Mouse (Mus musculus): Measurements from ENCODE around the gene Blnk.

DNA sequence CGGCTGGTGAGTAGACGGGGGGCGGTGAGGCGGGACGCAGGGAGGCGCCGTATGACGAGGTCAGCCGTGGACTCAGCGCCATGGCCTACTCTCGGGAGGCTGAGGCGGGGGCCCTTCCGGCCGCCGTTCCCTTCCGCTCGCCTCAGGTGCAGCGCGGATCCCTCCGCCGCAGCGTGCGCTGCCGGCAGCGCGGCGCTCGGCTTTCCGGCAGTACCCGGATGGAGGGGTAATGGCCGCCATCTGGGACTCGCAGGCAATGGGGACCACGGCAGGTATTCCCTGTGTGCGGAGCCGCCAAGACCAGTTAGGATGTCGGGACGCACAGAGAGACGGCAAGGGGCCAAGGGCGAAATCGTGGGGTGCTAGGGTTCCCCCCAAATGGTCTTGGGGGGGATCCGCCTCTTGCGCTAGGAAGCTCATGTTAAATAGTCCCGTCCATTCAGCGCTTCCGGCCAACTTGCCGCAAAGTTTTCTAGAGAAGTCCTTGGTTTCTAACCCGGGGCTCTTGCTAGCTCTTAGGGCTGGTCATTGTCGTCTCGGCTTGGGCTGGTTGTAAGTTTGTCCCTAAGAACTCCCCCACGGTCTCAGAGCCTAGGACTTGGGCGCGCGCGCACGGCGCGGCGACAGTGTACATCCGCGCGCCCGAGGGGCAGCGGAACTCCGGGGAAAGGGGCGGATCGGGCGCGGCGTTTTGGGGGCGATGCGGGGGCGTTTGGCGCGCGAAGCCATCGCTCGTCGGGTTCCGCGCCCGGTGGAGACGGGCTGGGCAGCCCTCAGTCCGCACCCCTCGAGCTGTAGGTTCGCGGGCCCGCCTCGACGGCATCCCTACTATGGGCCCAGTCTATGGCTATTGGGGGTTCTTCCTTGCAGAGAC, 99.6 kb downstream of the Blnk start, which contains the start of gene Zfp518a:
- TF ChIP-seq CTCF (IDR thresholded peaks at IDR 0.05; ENCODE audit: control insufficient read depth, insufficient read depth, insufficient replicate concordance, low read depth, low read length) (no peak), POLR2A (IDR thresholded peaks at IDR 0.05; ENCODE audit: control insufficient read depth, low read depth, low read length) (peak; percentile 88)
